Mouse (Mus musculus) kidney, postnatal 0 days (tissue): Measurements from ENCODE around the gene Olfr1318. TPM values are rescaled to one million over a fixed set of nuclear protein-coding genes. Genes with fewer than 3 reads are reported as not detected.
A peak's percentile ranks its signal among the peaks of the same experiment; 100 is the strongest.

Source experiments
- ATAC-seq: fragments of 200-750 bp; cut with Nextera tagmentation; replicated peaks from 2 replicates; pipeline ENCODE4 v1.8.0; 2017; ENCODE audit warnings: low read depth, moderate number of reproducible peaks, moderate TSS enrichment, moderate library complexity; ENCODE audit not compliant: low FRiP score
- DNase-seq: peaks from one replicate; pipeline ENCODE4 v3.0.0-alpha.2; 2016; ENCODE audit warnings: low spot score
- H3K27ac ChIP-seq: fragments of 300-500 bp; sonication (generic); 2 replicates; pipeline ENCODE4 v1.5.1; 2014; ENCODE audit warnings: mild to moderate bottlenecking
- H3K27me3 ChIP-seq: fragments of 300-500 bp; sonication (generic); 2 replicates; pipeline ENCODE4 v1.6.1; 2014; ENCODE audit warnings: low read length, mixed read lengths; ENCODE audit not compliant: insufficient read depth
- H3K36me3 ChIP-seq: fragments of 300-500 bp; sonication (generic); 2 replicates; pipeline ENCODE4 v1.6.1; 2014; ENCODE audit warnings: low read length, mixed read lengths; ENCODE audit not compliant: insufficient read depth
- H3K4me1 ChIP-seq: fragments of 300-500 bp; sonication (generic); replicated peaks from 2 replicates; pipeline ENCODE4 v1.6.1; 2014; ENCODE audit warnings: antibody characterized with exemption, low read length, mixed read lengths; ENCODE audit not compliant: insufficient read depth
- H3K4me2 ChIP-seq: fragments of 300-500 bp; sonication (generic); 2 replicates; pipeline ENCODE4 v1.6.1; 2014; ENCODE audit warnings: mild to moderate bottlenecking, low read length, moderate library complexity, mixed read lengths
- H3K4me3 ChIP-seq: fragments of 300-500 bp; sonication (generic); replicated peaks from 2 replicates; pipeline ENCODE4 v1.5.1; 2014; ENCODE audit warnings: low read depth, low read length
- H3K9ac ChIP-seq: fragments of 300-500 bp; sonication (generic); 2 replicates; pipeline ENCODE4 v1.6.1; 2014; ENCODE audit warnings: low read depth, low read length
- H3K9me3 ChIP-seq: fragments of 300-500 bp; sonication (generic); replicated peaks from 2 replicates; pipeline ENCODE4 v1.6.1; 2016; ENCODE audit warnings: low read length, inconsistent platforms, mixed read lengths
- CTCF ChIP-seq: IDR thresholded peaks from 2 replicates; pipeline ENCODE4 v1.5.1; 2016; ENCODE audit warnings: antibody characterized with exemption, low read depth, mild to moderate bottlenecking, moderate library complexity
- WGBS: fragments of 180-500 bp; shearing (Covaris S2); extraction: QIAGEN DNeasy Blood & Tissue Kit; methylation state at CpG from one replicate; pipeline ENCODE4 v1.1.7; 2014; 5-methylcytosine and 5-hydroxymethylcytosine counted together
- polyA plus RNA-seq: library from polyadenylated mRNA; unstranded; fragments of >200 nt; fragmentation: Nextera tagmentation; extraction: Ambion mirVana; gene quantifications from 2 replicates; pipeline ENCODE4 v1.2.1, GENCODE M21; 2015

The Olfr1318 gene
- 0.10 and 0.11 TPM in 2 replicates for polyA plus RNA-seq

GRCm38 (mm10) chr2:112153898-112154297 is at the start of gene Olfr1318:
Gene Olfr1318, plus strand, starts transcription at chr2:112154198.
- no peak for TF ChIP-seq CTCF
- no peak within 1 kb of the TSS for H3K4me2 ChIP-seq
- no peak for ATAC-seq
- no peaks in the 10 kb centered on the region for H3K27me3 ChIP-seq
- H3K4me1 ChIP-seq = no peaks in the 10 kb centered on the region
- no peaks in the 10 kb centered on the region for H3K9me3 ChIP-seq
- H3K9ac ChIP-seq = no peak within 1 kb of the TSS
- H3K36me3 ChIP-seq = no peaks in the 10 kb centered on the region
- no peak for DNase-seq
- no peak within 1 kb of the TSS for H3K27ac ChIP-seq
- no peak within 1 kb of the TSS for H3K4me3 ChIP-seq

DNA sequence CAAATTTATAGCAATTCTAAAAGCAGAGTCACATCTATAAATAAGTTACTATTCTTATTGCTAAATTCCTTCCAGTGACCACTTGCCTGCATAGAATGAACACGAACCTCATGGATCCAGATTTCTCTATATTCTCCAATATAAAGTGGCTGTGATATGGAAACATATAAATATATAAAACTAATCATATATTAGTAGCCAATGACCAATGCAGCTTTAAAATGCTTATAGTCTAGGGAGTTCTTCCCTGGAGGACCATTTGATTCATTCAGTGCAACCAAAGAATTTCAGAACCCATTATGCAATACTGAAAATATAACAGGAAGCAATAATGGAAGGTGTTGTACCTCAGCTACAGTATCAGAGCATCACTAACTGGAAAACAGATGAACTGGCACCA is 38.7 kb upstream of the Olfr1318 start, which contains the start of gene Olfr1315-ps1:
Gene Olfr1315-ps1 (minus strand): TSS at position 101 of the 400 bp plus-strand sequence.
- Histone ChIP-seq H3K9me3 (no peaks in the 10 kb centered on the region), H3K27ac (no peak within 1 kb of the TSS), H3K4me2 (no peak within 1 kb of the TSS), H3K36me3 (no peaks in the 10 kb centered on the region), H3K4me1 (no peaks in the 10 kb centered on the region), H3K4me3 (no peak within 1 kb of the TSS), H3K9ac (no peak within 1 kb of the TSS), H3K27me3 (no peaks in the 10 kb centered on the region)
- 78% methylated on average over 1 of the region's 1 CpGs for WGBS
- TF ChIP-seq CTCF = no peak
- no peak for ATAC-seq
- no peak for DNase-seq

- H3K36me3 ChIP-seq = no peaks in the 10 kb centered on the region
- no peaks in the 10 kb centered on the region for H3K4me1 ChIP-seq
- no peak for TF ChIP-seq CTCF
- H3K4me2 ChIP-seq = no peak within 1 kb of the TSS
- no peaks in the 10 kb centered on the region for H3K9me3 ChIP-seq
- no peak for DNase-seq
- no peak within 1 kb of the TSS for H3K27ac ChIP-seq
- no peaks in the 10 kb centered on the region for H3K27me3 ChIP-seq
- WGBS = 90% methylated on average over 2 of the region's 2 CpGs
- no peak for ATAC-seq
- H3K4me3 ChIP-seq = no peak within 1 kb of the TSS
- no peak within 1 kb of the TSS for H3K9ac ChIP-seq
Observed at GRCm38 (mm10) chr2:112134877-112135276, 19.1 kb upstream of the Olfr1318 start, which contains the start of gene Olfr1316. Gene Olfr1316, minus strand, starts transcription at chr2:112134977.

GRCm38 (mm10) chr2:112140029-112140428 is 14.0 kb upstream of the Olfr1318 start, which contains the start of gene Olfr1317:
Gene Olfr1317, plus strand, starts transcription at chr2:112140329.
- 77% methylated on average over 2 of the region's 2 CpGs for WGBS
- Histone ChIP-seq H3K4me3 (no peak within 1 kb of the TSS), H3K9me3 (no peaks in the 10 kb centered on the region), H3K27me3 (no peaks in the 10 kb centered on the region), H3K4me2 (no peak within 1 kb of the TSS), H3K9ac (no peak within 1 kb of the TSS), H3K4me1 (no peaks in the 10 kb centered on the region), H3K27ac (no peak within 1 kb of the TSS), H3K36me3 (no peaks in the 10 kb centered on the region)
- ATAC-seq (no peak), DNase-seq (no peak)
- no peak for TF ChIP-seq CTCF

- peak; percentile 83 for DNase-seq
- Histone ChIP-seq H3K27ac (no peak overlapping the region), H3K9ac (no peak overlapping the region), H3K4me1 (no peaks in the 10 kb centered on the region), H3K4me3 (no peak overlapping the region), H3K4me2 (no peak overlapping the region), H3K9me3 (no peaks in the 10 kb centered on the region), H3K36me3 (no peaks in the 10 kb centered on the region), H3K27me3 (no peaks in the 10 kb centered on the region)
- peak; percentile 95 for TF ChIP-seq CTCF
- ATAC-seq = no peak
- WGBS = 3% methylated on average over 2 of the region's 2 CpGs
Observed at GRCm38 (mm10) chr2:112196859-112197258, 42.9 kb downstream of the Olfr1318 start.

DNA sequence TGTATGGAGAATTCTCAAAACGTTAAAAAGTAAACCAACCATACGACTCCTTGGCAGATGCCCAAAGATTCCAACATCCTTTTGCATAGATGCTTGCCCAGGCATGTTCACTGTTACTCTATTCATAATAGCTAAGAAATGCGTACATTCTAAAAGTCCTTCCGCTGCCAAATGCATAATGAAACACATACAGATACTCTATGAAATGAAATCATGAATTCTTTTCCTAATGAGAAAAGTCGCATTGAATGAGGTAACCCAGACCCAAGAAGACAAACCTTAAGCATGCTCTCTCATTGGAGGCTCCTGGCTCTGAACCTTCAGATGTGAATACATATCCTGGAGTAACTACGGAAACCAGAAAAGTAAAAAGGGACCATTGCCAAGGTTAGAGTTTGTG is 49.1 kb downstream of the Olfr1318 start:
- no peaks in the 10 kb centered on the region for H3K36me3 ChIP-seq
- ATAC-seq = no peak
- WGBS = 59% methylated on average over 6 of the region's 6 CpGs

More for the DNA sequence above, 49.1 kb downstream of the Olfr1318 start:
- Histone ChIP-seq H3K4me2 (no peak overlapping the region), H3K9me3 (no peaks in the 10 kb centered on the region), H3K27ac (no peak overlapping the region), H3K27me3 (no peaks in the 10 kb centered on the region), H3K9ac (no peak overlapping the region), H3K4me1 (no peaks in the 10 kb centered on the region), H3K4me3 (no peak overlapping the region)
- DNase-seq = peak; percentile 7
- TF ChIP-seq CTCF = no peak

Other genes starting within 250 kb of the Olfr1318 start
- gene Olfr1306, start 237.9 kb upstream of the Olfr1318 start, polyA plus RNA-seq = not detected in 2 replicates
- gene Olfr1307, start 204.8 kb upstream of the Olfr1318 start, polyA plus RNA-seq = not detected in 2 replicates
- gene Olfr1308, start 189.3 kb upstream of the Olfr1318 start, polyA plus RNA-seq = not detected in 2 replicates
- gene Olfr1309, start 163.9 kb upstream of the Olfr1318 start, polyA plus RNA-seq = not detected in 2 replicates
- gene Olfr1310, start 141.5 kb upstream of the Olfr1318 start, polyA plus RNA-seq = not detected in 2 replicates
- gene Olfr1311, start 129.8 kb upstream of the Olfr1318 start, polyA plus RNA-seq = not detected in 2 replicates
- gene Olfr1312, start 104.0 kb upstream of the Olfr1318 start, polyA plus RNA-seq = not detected in 2 replicates
- not detected in 2 replicates for gene Olfr1313, start 76.4 kb upstream of the Olfr1318 start, polyA plus RNA-seq
- not detected in 2 replicates for gene Olfr1314, start 57.4 kb upstream of the Olfr1318 start, polyA plus RNA-seq
- gene Olfr1315-ps1, start 38.8 kb upstream of the Olfr1318 start, polyA plus RNA-seq = not detected in 2 replicates
- not detected in 2 replicates for gene Olfr1316, start 19.2 kb upstream of the Olfr1318 start, polyA plus RNA-seq
- not detected in 2 replicates for gene Olfr1317, start 13.9 kb upstream of the Olfr1318 start, polyA plus RNA-seq
- gene Lpcat4, start 85.3 kb downstream of the Olfr1318 start, polyA plus RNA-seq = 18.5 and 19.7 TPM in 2 replicates
- gene Nutm1, start 105.1 kb downstream of the Olfr1318 start, polyA plus RNA-seq = 0.05 TPM in 2 replicates
- 232 and 252 TPM in 2 replicates for gene Nop10, start 107.7 kb downstream of the Olfr1318 start, polyA plus RNA-seq
- gene Slc12a6, start 111.6 kb downstream of the Olfr1318 start, polyA plus RNA-seq = 7.8 and 8.7 TPM in 2 replicates
- gene Gm21985, start 112.1 kb downstream of the Olfr1318 start, polyA plus RNA-seq = not detected in 2 replicates
- gene Emc4, start 213.8 kb downstream of the Olfr1318 start, polyA plus RNA-seq = 127 and 141 TPM in 2 replicates
- 33.8 and 35.2 TPM in 2 replicates for gene Katnbl1, start 225.0 kb downstream of the Olfr1318 start, polyA plus RNA-seq